ENCODE assay signal across 8 mouse cellular contexts in genomic region chr7:16052684-16053083, GRCm38 (mm10). TPM values are rescaled to one million over a fixed set of nuclear protein-coding genes. Genes with fewer than 3 reads are reported as not detected.
DNase-seq lines count a peak whose midpoint lies in the region; ATAC-seq and TF ChIP-seq lines count a peak whose summit lies in the region.

No protein-coding gene starts in this region.

- no peaks in the 10 kb centered on the region for H3K27me3 ChIP-seq in hindbrain, embryonic 10.5 days (ENCODE audit: insufficient read depth, poor library complexity, severe bottlenecking)
- H3K27me3 ChIP-seq in lung, embryonic 16.5 days (ENCODE audit: control insufficient read depth, insufficient read depth, low read depth, low read length), result no peaks in the 10 kb centered on the region
- no peaks in the 10 kb centered on the region for H3K27me3 ChIP-seq in thymus, adult 2 months (ENCODE audit: control insufficient read depth, insufficient read depth, low read length)

- peak overlapping the region; percentile 84 for H3K4me2 ChIP-seq in lung, embryonic 16.5 days (ENCODE audit: low read depth, low read length)

- peak; percentile 62; the same call in 1 of the 2 replicates for TF ChIP-seq CTCF in thymus, adult 2 months (IDR thresholded peaks at IDR 0.05; ENCODE audit: borderline replicate concordance, control insufficient read depth, extremely low read depth, insufficient read depth, low read length, poor library complexity)

- TF ChIP-seq POLR2A in thymus, adult 2 months (IDR thresholded peaks at IDR 0.05; ENCODE audit: control insufficient read depth, extremely low read depth, insufficient read depth, low read length, poor library complexity), result peak; percentile 45; the same call in 1 of the 2 replicates

- H3K9me3 ChIP-seq in hindbrain, embryonic 10.5 days, result no peaks in the 10 kb centered on the region
- H3K9me3 ChIP-seq in lung, embryonic 16.5 days (ENCODE audit: control insufficient read depth, low read length), result no peaks in the 10 kb centered on the region

- peak; percentile 50 for ATAC-seq in frontal cortex, adult (ENCODE audit: low TSS enrichment)
- peak; percentile 87 for ATAC-seq in lung, embryonic 16.5 days (ENCODE audit: low read depth)

- H3K36me3 ChIP-seq in hindbrain, embryonic 10.5 days, result no peaks in the 10 kb centered on the region
- no peaks in the 10 kb centered on the region for H3K36me3 ChIP-seq in lung, embryonic 16.5 days (ENCODE audit: control insufficient read depth, insufficient read depth, low read length)
- no peaks in the 10 kb centered on the region for H3K36me3 ChIP-seq in thymus, adult 2 months (ENCODE audit: control insufficient read depth, insufficient read depth, low read length)

- H3K4me3 ChIP-seq in hindbrain, embryonic 10.5 days, result peak overlapping the region; percentile 59
- H3K4me3 ChIP-seq in lung, embryonic 16.5 days (ENCODE audit: low read length), result peak overlapping the region; percentile 65
- H3K4me3 ChIP-seq in thymus, adult 2 months (ENCODE audit: control insufficient read depth, insufficient read depth, low read length), result peak overlapping the region; percentile 59

- H3K27ac ChIP-seq in hindbrain, embryonic 10.5 days, result peak overlapping the region; percentile 86
- peak overlapping the region; percentile 86 for H3K27ac ChIP-seq in lung, embryonic 16.5 days (ENCODE audit: low read length)
- peak overlapping the region; percentile 79 for H3K27ac ChIP-seq in thymus, adult 2 months (ENCODE audit: control insufficient read depth, insufficient read depth, low read length)

- peak; percentile 97 for DNase-seq in Muller cell, postnatal 12 days (ENCODE audit: inconsistent ontology term)
- DNase-seq in cerebellum, adult 9-10 months, result peak; percentile 94
- peak; percentile 96 for DNase-seq in hindbrain, embryonic 10.5 days (ENCODE audit: low spot score)
- DNase-seq in layer of hippocampus, adult 9-11 months, result peak; percentile 97
- DNase-seq in ovary, adult 18-20 months (ENCODE audit: low spot score), result peak; percentile 93
- DNase-seq in thymus, adult 2 months, result peak; percentile 94

- H3K4me1 ChIP-seq in hindbrain, embryonic 10.5 days (replicated peaks), result peaks cover 33% of the 10 kb centered on the region
- peaks cover 24% of the 10 kb centered on the region for H3K4me1 ChIP-seq in lung, embryonic 16.5 days (replicated peaks; ENCODE audit: control insufficient read depth, insufficient read depth, low read length)
- peaks cover 23% of the 10 kb centered on the region for H3K4me1 ChIP-seq in thymus, adult 2 months (replicated peaks; ENCODE audit: control insufficient read depth, insufficient read depth, low read length)

- peak overlapping the region; percentile 75 for H3K9ac ChIP-seq in lung, embryonic 16.5 days (ENCODE audit: low read length)

- 0% methylated on average over 24 of the region's 24 CpGs for WGBS in hindbrain, embryonic 10.5 days
- under 1% methylated on average over 24 of the region's 24 CpGs for WGBS in lung, embryonic 16.5 days
- WGBS in thymus, adult 2 months, result under 1% methylated on average over 24 of the region's 24 CpGs

RNA-seq across cellular contexts. Expression of gene Bicra, which starts 5.0 kb away (rescaled TPM):
- 7.7 and 10.7 TPM in 2 replicates for polyA plus RNA-seq in hindbrain, embryonic 10.5 days (2016; fragmentation: Nextera tagmentation; extraction: Ambion mirVana)
- polyA plus RNA-seq in lung, embryonic 16.5 days (2015; fragmentation: Nextera tagmentation; extraction: Ambion mirVana), result 5.9 TPM in 2 replicates
- 57.0 and 78.5 TPM in 2 replicates for polyA plus RNA-seq in thymus, adult 2 months (2012; rRNA removed)

RNA-seq across cellular contexts. Expression of gene Zfp541, which starts 8.9 kb away (rescaled TPM):
- polyA plus RNA-seq in hindbrain, embryonic 10.5 days (2016; fragmentation: Nextera tagmentation; extraction: Ambion mirVana), result 0.04 TPM in 1 of 2 replicates, not detected in the other
- 0.06 TPM in 1 of 2 replicates, not detected in the other for polyA plus RNA-seq in lung, embryonic 16.5 days (2015; fragmentation: Nextera tagmentation; extraction: Ambion mirVana)
- 0.04 and 0.11 TPM in 2 replicates for polyA plus RNA-seq in thymus, adult 2 months (2012; rRNA removed)

RNA-seq across cellular contexts. Expression of gene Napa, which starts 45.6 kb away (rescaled TPM):
- polyA plus RNA-seq in hindbrain, embryonic 10.5 days (2016; fragmentation: Nextera tagmentation; extraction: Ambion mirVana), result 193 and 221 TPM in 2 replicates
- polyA plus RNA-seq in lung, embryonic 16.5 days (2015; fragmentation: Nextera tagmentation; extraction: Ambion mirVana), result 167 and 202 TPM in 2 replicates
- polyA plus RNA-seq in thymus, adult 2 months (2012; rRNA removed), result 256 TPM in 2 replicates

Comparison
In these comparisons a context has a peak if more than half of its experiments do, and no peak if none do; other contexts are left out.
1. Peak in every context shown above with its lines: DNase-seq, ATAC-seq, H3K4me3 ChIP-seq and H3K27ac ChIP-seq.